Mouse (Mus musculus): ENCODE results near the gene Rasgef1a. TPM values are rescaled to one million over a fixed set of nuclear protein-coding genes. Genes with fewer than 3 reads are reported as not detected.

Rasgef1a gene
- total RNA-seq, 1 experiment = 0.94 TPM

DNA sequence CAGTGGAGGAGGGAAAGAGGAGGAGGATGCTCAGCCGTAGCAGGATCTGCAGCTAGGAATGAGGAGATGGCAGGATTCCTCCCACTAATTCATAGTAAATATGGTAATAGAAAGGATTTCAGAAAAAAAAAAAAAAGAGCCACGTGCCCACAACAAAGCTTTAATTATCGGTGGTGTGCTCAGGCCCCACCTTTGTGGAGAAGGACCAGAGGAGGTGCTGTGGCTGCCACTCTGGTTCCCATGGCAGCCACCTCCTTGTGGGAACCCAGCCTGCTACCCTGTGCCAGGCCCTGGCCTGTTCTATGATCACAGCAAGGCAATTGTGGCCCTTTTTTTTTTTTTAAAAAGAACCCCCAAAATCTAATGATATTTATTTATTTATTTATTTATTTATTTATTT lies 60.2 kb downstream of the Rasgef1a start:
- Histone ChIP-seq H3K27ac (ENCODE audit: insufficient read depth, low read depth, low read length, poor library complexity, severe bottlenecking) (no peak overlapping the region), H3K9ac (ENCODE audit: insufficient read depth, low read depth, low read length, poor library complexity, severe bottlenecking) (no peak overlapping the region), H3K4me1 (ENCODE audit: control insufficient read depth in 2 of 2, insufficient read depth in 2 of 2, low read length in 2 of 2, poor library complexity in 1 of 2) (peaks cover 0 to 5% of the 10 kb centered on the region in 2 experiments; a peak in 2 of 4 replicates), H3K36me3 (ENCODE audit: control insufficient read depth, insufficient read depth, low read length, poor library complexity, severe bottlenecking) (no peaks in the 10 kb centered on the region), H3K4me3 (ENCODE audit: insufficient read depth in 1 of 2, low read depth in 1 of 2, low read length in 2 of 2, poor library complexity in 1 of 2, severe bottlenecking in 1 of 2) (no peak overlapping the region), H3K9me3 (ENCODE audit: control insufficient read depth, insufficient read depth, low read depth, low read length) (no peaks in the 10 kb centered on the region)
- no peak for TF ChIP-seq ZC3H11A (IDR thresholded peaks at IDR 0.05; ENCODE audit: borderline replicate concordance, low read depth, low read length)
- in situ Hi-C loops (cut with MboI; ENCODE audit: low sequenced_read_pairs in 2 of 2, unreplicated experiment in 2 of 2) = no loop called here
- no peak for DNase-seq (ENCODE audit: low read depth, low spot score)

- H3K27ac ChIP-seq (ENCODE audit: insufficient read depth, low read depth, low read length, poor library complexity, severe bottlenecking) = no peak overlapping the region
- H3K9me3 ChIP-seq (ENCODE audit: control insufficient read depth, insufficient read depth, low read depth, low read length) = no peaks in the 10 kb centered on the region
- in situ Hi-C loops (cut with MboI; ENCODE audit: low sequenced_read_pairs in 2 of 2, unreplicated experiment in 2 of 2) = no loop called here
- no peak overlapping the region for H3K9ac ChIP-seq (ENCODE audit: insufficient read depth, low read depth, low read length, poor library complexity, severe bottlenecking)
- no peak overlapping the region for H3K4me3 ChIP-seq (ENCODE audit: insufficient read depth in 1 of 2, low read depth in 1 of 2, low read length in 2 of 2, poor library complexity in 1 of 2, severe bottlenecking in 1 of 2)
- no peaks in the 10 kb centered on the region for H3K36me3 ChIP-seq (ENCODE audit: control insufficient read depth, insufficient read depth, low read length, poor library complexity, severe bottlenecking)
- H3K4me1 ChIP-seq (ENCODE audit: control insufficient read depth in 2 of 2, insufficient read depth in 2 of 2, low read length in 2 of 2, poor library complexity in 1 of 2) = peaks cover 0 to under 1% of the 10 kb centered on the region in 2 experiments; a peak in 1 of 4 replicates
- no peak for DNase-seq (ENCODE audit: low read depth, low spot score)
- TF ChIP-seq ZC3H11A (IDR thresholded peaks at IDR 0.05; ENCODE audit: borderline replicate concordance, low read depth, low read length) = no peak
- no peak for TF ChIP-seq MAFK (IDR thresholded peaks at IDR 0.05; ENCODE audit: insufficient read depth, low read depth, low read length)
- TF ChIP-seq HCFC1 (IDR thresholded peaks at IDR 0.05; ENCODE audit: borderline replicate concordance, insufficient read depth, low read length) = no peak
- TF ChIP-seq ZNF384 (IDR thresholded peaks at IDR 0.05; ENCODE audit: low read depth, low read length) = no peak
- TF ChIP-seq CHD2 (IDR thresholded peaks at IDR 0.05; ENCODE audit: low read depth, low read length) = no peak
These were observed 60.9 kb downstream of the Rasgef1a start for GRCm38 (mm10) chr6:118072176-118072575.

GRCm38 (mm10) chr6:118074151-118074550 lies 62.9 kb downstream of the Rasgef1a start:
- no peak for DNase-seq (ENCODE audit: low read depth, low spot score)
- in situ Hi-C loops (cut with MboI; ENCODE audit: low sequenced_read_pairs in 2 of 2, unreplicated experiment in 2 of 2) = no loop called here
- no peak for TF ChIP-seq CHD2 (IDR thresholded peaks at IDR 0.05; ENCODE audit: low read depth, low read length)
- no peak for TF ChIP-seq MAFK (IDR thresholded peaks at IDR 0.05; ENCODE audit: insufficient read depth, low read depth, low read length)
- TF ChIP-seq ZC3H11A (IDR thresholded peaks at IDR 0.05; ENCODE audit: borderline replicate concordance, low read depth, low read length) = no peak
- no peak for TF ChIP-seq ZNF384 (IDR thresholded peaks at IDR 0.05; ENCODE audit: low read depth, low read length)
- no peak for TF ChIP-seq HCFC1 (IDR thresholded peaks at IDR 0.05; ENCODE audit: borderline replicate concordance, insufficient read depth, low read length)
- Histone ChIP-seq H3K36me3 (ENCODE audit: control insufficient read depth, insufficient read depth, low read length, poor library complexity, severe bottlenecking) (no peaks in the 10 kb centered on the region), H3K9me3 (ENCODE audit: control insufficient read depth, insufficient read depth, low read depth, low read length) (no peaks in the 10 kb centered on the region), H3K9ac (ENCODE audit: insufficient read depth, low read depth, low read length, poor library complexity, severe bottlenecking) (no peak overlapping the region), H3K4me1 (ENCODE audit: control insufficient read depth in 2 of 2, insufficient read depth in 2 of 2, low read length in 2 of 2, poor library complexity in 1 of 2) (no peaks in the 10 kb centered on the region), H3K4me3 (ENCODE audit: insufficient read depth in 1 of 2, low read depth in 1 of 2, low read length in 2 of 2, poor library complexity in 1 of 2, severe bottlenecking in 1 of 2) (no peak overlapping the region), H3K27ac (ENCODE audit: insufficient read depth, low read depth, low read length, poor library complexity, severe bottlenecking) (no peak overlapping the region)

- TF ChIP-seq ZC3H11A (IDR thresholded peaks at IDR 0.05; ENCODE audit: borderline replicate concordance, low read depth, low read length) = no peak
- no peak for TF ChIP-seq HCFC1 (IDR thresholded peaks at IDR 0.05; ENCODE audit: borderline replicate concordance, insufficient read depth, low read length)
- no peak for TF ChIP-seq MAFK (IDR thresholded peaks at IDR 0.05; ENCODE audit: insufficient read depth, low read depth, low read length)
- no peak for TF ChIP-seq ZNF384 (IDR thresholded peaks at IDR 0.05; ENCODE audit: low read depth, low read length)
- TF ChIP-seq CHD2 (IDR thresholded peaks at IDR 0.05; ENCODE audit: low read depth, low read length) = no peak
- H3K9me3 ChIP-seq (ENCODE audit: control insufficient read depth, insufficient read depth, low read depth, low read length) = no peaks in the 10 kb centered on the region
- H3K27ac ChIP-seq (ENCODE audit: insufficient read depth, low read depth, low read length, poor library complexity, severe bottlenecking) = no peak overlapping the region
- no peak for DNase-seq (ENCODE audit: low read depth, low spot score)
- H3K36me3 ChIP-seq (ENCODE audit: control insufficient read depth, insufficient read depth, low read length, poor library complexity, severe bottlenecking) = no peaks in the 10 kb centered on the region
- no peaks in the 10 kb centered on the region for H3K4me1 ChIP-seq (ENCODE audit: control insufficient read depth in 2 of 2, insufficient read depth in 2 of 2, low read length in 2 of 2, poor library complexity in 1 of 2)
- no peak overlapping the region for H3K4me3 ChIP-seq (ENCODE audit: insufficient read depth in 1 of 2, low read depth in 1 of 2, low read length in 2 of 2, poor library complexity in 1 of 2, severe bottlenecking in 1 of 2)
- in situ Hi-C loops (cut with MboI; ENCODE audit: low sequenced_read_pairs in 2 of 2, unreplicated experiment in 2 of 2) = no loop called here
- H3K9ac ChIP-seq (ENCODE audit: insufficient read depth, low read depth, low read length, poor library complexity, severe bottlenecking) = no peak overlapping the region
These were observed 65.0 kb downstream of the Rasgef1a start for GRCm38 (mm10) chr6:118076256-118076655.

DNA sequence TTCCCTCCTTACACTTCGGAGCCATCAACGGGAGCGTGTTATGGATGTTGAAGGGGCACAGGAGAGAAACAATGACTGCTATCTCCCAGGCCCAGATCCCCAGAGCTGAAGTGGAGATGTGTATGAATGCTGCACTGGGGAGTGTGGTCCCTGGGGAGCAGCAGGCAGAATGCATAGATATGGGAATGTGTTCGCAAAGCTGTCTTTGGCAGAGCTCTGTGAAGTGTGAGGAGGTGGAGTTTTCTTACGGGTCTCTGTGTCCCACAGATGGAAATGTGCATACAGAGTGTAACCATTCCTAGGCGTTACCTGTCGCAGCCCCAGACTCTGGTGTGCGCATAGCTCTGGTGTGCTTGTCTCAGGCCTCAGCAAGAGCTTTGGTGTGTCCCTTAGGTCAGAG lies 65.5 kb downstream of the Rasgef1a start:
- TF ChIP-seq ZNF384 (IDR thresholded peaks at IDR 0.05; ENCODE audit: low read depth, low read length) (no peak), CHD2 (IDR thresholded peaks at IDR 0.05; ENCODE audit: low read depth, low read length) (no peak), HCFC1 (IDR thresholded peaks at IDR 0.05; ENCODE audit: borderline replicate concordance, insufficient read depth, low read length) (no peak), ZC3H11A (IDR thresholded peaks at IDR 0.05; ENCODE audit: borderline replicate concordance, low read depth, low read length) (no peak)
- no peak for DNase-seq (ENCODE audit: low read depth, low spot score)
- Histone ChIP-seq H3K27ac (ENCODE audit: insufficient read depth, low read depth, low read length, poor library complexity, severe bottlenecking) (no peak overlapping the region), H3K9me3 (ENCODE audit: control insufficient read depth, insufficient read depth, low read depth, low read length) (no peaks in the 10 kb centered on the region), H3K4me3 (ENCODE audit: insufficient read depth in 1 of 2, low read depth in 1 of 2, low read length in 2 of 2, poor library complexity in 1 of 2, severe bottlenecking in 1 of 2) (no peak overlapping the region), H3K9ac (ENCODE audit: insufficient read depth, low read depth, low read length, poor library complexity, severe bottlenecking) (no peak overlapping the region), H3K36me3 (ENCODE audit: control insufficient read depth, insufficient read depth, low read length, poor library complexity, severe bottlenecking) (no peaks in the 10 kb centered on the region), H3K4me1 (ENCODE audit: control insufficient read depth in 2 of 2, insufficient read depth in 2 of 2, low read length in 2 of 2, poor library complexity in 1 of 2) (no peaks in the 10 kb centered on the region)
- in situ Hi-C loops (cut with MboI; ENCODE audit: low sequenced_read_pairs in 2 of 2, unreplicated experiment in 2 of 2) = no loop called here

All from ES-E14 (cell line).